Mouse (Mus musculus) stomach, embryonic 14.5 days (tissue): Measurements from ENCODE around the gene Junb. TPM values are rescaled to one million over a fixed set of nuclear protein-coding genes. Genes with fewer than 3 reads are reported as not detected.
A peak's percentile ranks its signal among the peaks of the same experiment; 100 is the strongest.

ENCODE experiments used
- ATAC-seq: fragments of 200-750 bp; cut with Nextera tagmentation; 2 replicates; pipeline ENCODE4 v1.8.0; 2017; ENCODE audit warnings: low read depth, moderate TSS enrichment; ENCODE audit not compliant: insufficient number of reproducible peaks, insufficient read depth, low FRiP score
- H3K27ac ChIP-seq: fragments of 300-500 bp; sonication (generic); 2 replicates; pipeline ENCODE4 v1.5.1; 2014; ENCODE audit warnings: mild to moderate bottlenecking, low read length, moderate library complexity, mixed read lengths
- H3K27me3 ChIP-seq: fragments of 300-500 bp; sonication (generic); 2 replicates; pipeline ENCODE4 v1.6.1; 2014; ENCODE audit warnings: low read length, control low read depth, mixed read lengths; ENCODE audit not compliant: control insufficient read depth, insufficient read depth
- H3K36me3 ChIP-seq: fragments of 300-500 bp; sonication (generic); 2 replicates; pipeline ENCODE4 v1.6.1; 2014; ENCODE audit warnings: mild to moderate bottlenecking, control low read depth, low read length, moderate library complexity, mixed read lengths; ENCODE audit not compliant: control insufficient read depth, insufficient read depth
- H3K4me1 ChIP-seq: fragments of 300-500 bp; sonication (generic); 2 replicates; pipeline ENCODE4 v1.6.1; 2014; ENCODE audit warnings: low read length, control low read depth, mixed read lengths; ENCODE audit not compliant: control insufficient read depth, insufficient read depth
- H3K4me2 ChIP-seq: fragments of 300-500 bp; sonication (generic); replicated peaks from 2 replicates; pipeline ENCODE4 v1.6.1; 2014; ENCODE audit warnings: low read depth, low read length, control low read depth
- H3K4me3 ChIP-seq: fragments of 300-500 bp; sonication (generic); 2 replicates; pipeline ENCODE4 v1.5.1; 2014; ENCODE audit warnings: low read depth, low read length, control low read depth
- H3K9ac ChIP-seq: fragments of 300-500 bp; sonication (generic); replicated peaks from 2 replicates; pipeline ENCODE4 v1.6.1; 2014; ENCODE audit warnings: low read depth, mild to moderate bottlenecking, control low read depth, low read length, moderate library complexity, mixed read lengths
- H3K9me3 ChIP-seq: fragments of 300-500 bp; sonication (generic); 2 replicates; pipeline ENCODE4 v1.6.1; 2016; ENCODE audit warnings: low read depth, low read length, control low read depth; ENCODE audit not compliant: control insufficient read depth
- WGBS: fragments of 180-500 bp; shearing (Covaris S2); extraction: QIAGEN DNeasy Blood & Tissue Kit; methylation state at CpG from one replicate; pipeline ENCODE4 v1.1.7; 2014; 5-methylcytosine and 5-hydroxymethylcytosine counted together
- polyA plus RNA-seq: library from polyadenylated mRNA; unstranded; fragments of >200 nt; fragmentation: Nextera tagmentation; extraction: Ambion mirVana; gene quantifications from 2 replicates; pipeline ENCODE4 v1.2.1, GENCODE M21; 2014

The Junb gene
- 16.9 and 23.4 TPM in 2 replicates for polyA plus RNA-seq

DNA sequence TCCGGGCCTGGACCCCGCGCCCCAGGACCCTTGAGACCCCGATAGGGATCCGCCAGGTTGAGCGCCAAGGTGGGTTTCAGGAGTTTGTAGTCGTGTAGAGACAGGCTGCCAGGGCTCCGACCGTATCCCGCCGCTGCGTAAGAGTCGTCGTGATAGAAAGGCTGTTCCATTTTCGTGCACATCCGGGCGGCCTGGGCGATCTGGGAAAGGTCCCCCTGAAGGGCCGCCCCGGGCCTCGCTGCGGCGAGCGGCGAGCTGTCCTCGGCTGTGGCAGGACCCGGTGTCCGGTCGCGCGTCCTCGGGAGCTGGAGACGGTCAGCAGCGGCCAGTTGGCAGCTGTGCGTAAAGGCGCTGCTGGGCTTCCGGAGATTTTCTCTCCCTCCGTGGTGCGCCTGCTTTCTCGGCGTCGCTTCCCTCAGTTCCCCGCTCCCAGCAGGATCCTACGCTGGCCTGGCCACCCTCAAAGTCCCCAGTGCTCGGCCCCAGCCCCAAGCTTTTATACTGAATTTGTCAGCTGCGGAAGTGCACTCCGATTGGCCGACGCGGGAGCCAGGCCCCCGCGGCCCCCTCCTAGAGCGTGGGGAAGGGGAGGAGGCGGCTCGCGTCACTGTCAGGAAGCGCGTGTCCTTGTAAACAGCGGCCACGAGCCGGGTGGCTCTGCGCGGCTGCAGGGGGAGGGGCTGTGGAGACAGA, at the start of gene Junb:
Gene Junb (minus strand): TSS at position 471 of the 693 bp plus-strand sequence.
- Histone ChIP-seq H3K4me3 (peak within 1 kb of the TSS; percentile 56), H3K27ac (peak within 1 kb of the TSS; percentile 89), H3K4me1 (peaks cover 54% of the 10 kb centered on the region), H3K4me2 (peak within 1 kb of the TSS; percentile 99), H3K9me3 (no peaks in the 10 kb centered on the region), H3K9ac (peak within 1 kb of the TSS; percentile 63), H3K27me3 (no peaks in the 10 kb centered on the region), H3K36me3 (peaks cover 5% of the 10 kb centered on the region; the same call in 1 of the 2 replicates)
- peak; percentile 66 for ATAC-seq
- WGBS = under 1% methylated on average over 60 of the region's 63 CpGs

DNA sequence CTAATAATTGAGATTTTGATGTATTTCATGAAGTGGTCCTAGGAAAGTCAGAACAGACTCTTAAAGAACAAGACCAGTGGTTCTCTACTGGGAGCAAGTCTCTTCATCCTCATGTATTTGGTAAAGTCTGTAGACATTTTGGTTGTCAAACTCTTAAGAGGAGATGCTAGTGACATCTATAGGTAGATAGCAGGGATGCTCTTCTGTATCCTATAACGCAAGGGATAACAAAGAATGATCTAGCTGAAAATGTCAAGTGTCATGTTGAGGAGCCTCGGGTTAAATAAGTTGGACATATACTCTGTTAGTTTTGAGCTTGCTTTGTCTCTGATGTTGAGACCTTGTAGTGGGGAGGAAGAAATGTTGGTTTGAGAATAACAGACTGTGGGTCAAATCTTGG, 49.4 kb upstream of the Junb start:
- Histone ChIP-seq H3K27ac (no peak overlapping the region), H3K27me3 (no peaks in the 10 kb centered on the region), H3K9me3 (no peaks in the 10 kb centered on the region), H3K9ac (peak overlapping the region; percentile 99), H3K4me1 (peaks cover 28% of the 10 kb centered on the region), H3K4me3 (peak overlapping the region; percentile 98), H3K36me3 (peaks cover 47% of the 10 kb centered on the region), H3K4me2 (peak overlapping the region; percentile 61)
- 18% methylated on average over 2 of the region's 2 CpGs for WGBS
- no peak for ATAC-seq

DNA sequence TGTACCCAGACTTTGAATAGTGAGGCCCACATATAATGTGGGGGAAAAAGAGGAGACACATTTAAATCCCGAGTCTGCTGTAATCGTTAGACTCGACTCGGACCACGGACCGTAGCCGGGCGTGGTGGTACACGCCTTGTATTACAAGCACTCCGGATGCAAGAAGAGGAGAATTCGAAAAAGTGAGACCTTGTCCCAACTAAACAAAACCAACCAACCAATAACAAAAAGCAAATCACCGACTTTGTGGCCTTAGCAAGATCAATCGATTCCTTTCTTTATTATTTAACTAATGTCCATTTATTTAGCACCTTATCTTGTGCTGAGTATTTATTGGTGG, 49.0 kb upstream of the Junb start:
- H3K27me3 ChIP-seq = no peaks in the 10 kb centered on the region
- H3K4me3 ChIP-seq = peak overlapping the region; percentile 98
- peak overlapping the region; percentile 99 for H3K9ac ChIP-seq
- no peak for ATAC-seq
- peak overlapping the region; percentile 61 for H3K4me2 ChIP-seq
- H3K36me3 ChIP-seq = peaks cover 43% of the 10 kb centered on the region
- peaks cover 28% of the 10 kb centered on the region for H3K4me1 ChIP-seq
- peak overlapping the region; percentile 83 for H3K27ac ChIP-seq
- WGBS = under 1% methylated on average over 13 of the region's 13 CpGs
- H3K9me3 ChIP-seq = no peaks in the 10 kb centered on the region

DNA sequence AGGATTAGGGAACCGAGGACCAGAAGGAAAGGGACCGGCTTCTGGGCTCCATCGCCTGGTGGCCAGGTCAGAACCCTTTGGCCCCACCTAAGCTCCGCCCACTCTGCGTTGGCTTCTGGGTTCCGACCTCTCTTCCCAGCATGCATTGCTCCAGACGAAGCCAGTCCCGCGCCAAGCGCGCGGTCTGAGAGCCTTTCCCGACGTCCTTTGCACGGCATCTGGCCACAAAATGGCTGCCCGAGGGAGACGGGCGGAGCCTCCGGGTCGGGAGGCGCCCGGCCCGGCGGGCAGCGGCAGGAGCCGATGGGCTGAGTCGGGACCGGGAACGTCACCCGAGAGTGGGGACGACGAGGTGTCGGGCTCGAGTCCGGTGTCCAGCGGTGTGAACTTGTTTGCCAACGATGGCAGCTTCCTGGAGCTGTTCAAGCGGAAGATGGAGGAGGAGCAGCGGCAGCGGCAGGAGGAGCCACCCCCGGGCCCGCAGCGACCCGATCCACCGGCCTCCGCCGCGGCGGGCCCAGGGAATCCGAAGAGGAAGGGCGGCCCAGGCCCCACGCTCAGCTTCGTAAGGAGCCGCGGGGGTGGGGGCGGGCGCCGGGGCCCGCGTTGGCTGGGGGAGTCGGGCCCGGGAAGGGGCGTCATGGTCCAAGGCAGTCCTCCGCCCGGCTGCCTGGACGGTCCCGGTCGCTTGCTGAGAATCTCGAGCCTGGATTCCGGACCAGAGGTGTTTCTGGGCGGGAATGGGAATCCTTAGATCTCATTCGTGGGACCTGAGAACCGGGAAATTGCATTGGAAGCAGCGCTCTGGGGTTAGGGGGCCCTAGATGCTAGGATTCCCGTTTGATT, 48.4 kb upstream of the Junb start, which contains the start of gene Trir:
Gene Trir (plus strand): TSS at position 154 of the 846 bp plus-strand sequence.
- H3K4me3 ChIP-seq = peak within 1 kb of the TSS; percentile 98
- H3K27me3 ChIP-seq = no peaks in the 10 kb centered on the region
- peaks cover 28% of the 10 kb centered on the region for H3K4me1 ChIP-seq
- H3K9me3 ChIP-seq = no peaks in the 10 kb centered on the region
- under 1% methylated on average over 69 of the region's 75 CpGs for WGBS
- H3K27ac ChIP-seq = peak within 1 kb of the TSS; percentile 83
- peaks cover 42% of the 10 kb centered on the region for H3K36me3 ChIP-seq
- H3K9ac ChIP-seq = peak within 1 kb of the TSS; percentile 99
- ATAC-seq = peak; percentile 87
- peak within 1 kb of the TSS; percentile 95 for H3K4me2 ChIP-seq

DNA sequence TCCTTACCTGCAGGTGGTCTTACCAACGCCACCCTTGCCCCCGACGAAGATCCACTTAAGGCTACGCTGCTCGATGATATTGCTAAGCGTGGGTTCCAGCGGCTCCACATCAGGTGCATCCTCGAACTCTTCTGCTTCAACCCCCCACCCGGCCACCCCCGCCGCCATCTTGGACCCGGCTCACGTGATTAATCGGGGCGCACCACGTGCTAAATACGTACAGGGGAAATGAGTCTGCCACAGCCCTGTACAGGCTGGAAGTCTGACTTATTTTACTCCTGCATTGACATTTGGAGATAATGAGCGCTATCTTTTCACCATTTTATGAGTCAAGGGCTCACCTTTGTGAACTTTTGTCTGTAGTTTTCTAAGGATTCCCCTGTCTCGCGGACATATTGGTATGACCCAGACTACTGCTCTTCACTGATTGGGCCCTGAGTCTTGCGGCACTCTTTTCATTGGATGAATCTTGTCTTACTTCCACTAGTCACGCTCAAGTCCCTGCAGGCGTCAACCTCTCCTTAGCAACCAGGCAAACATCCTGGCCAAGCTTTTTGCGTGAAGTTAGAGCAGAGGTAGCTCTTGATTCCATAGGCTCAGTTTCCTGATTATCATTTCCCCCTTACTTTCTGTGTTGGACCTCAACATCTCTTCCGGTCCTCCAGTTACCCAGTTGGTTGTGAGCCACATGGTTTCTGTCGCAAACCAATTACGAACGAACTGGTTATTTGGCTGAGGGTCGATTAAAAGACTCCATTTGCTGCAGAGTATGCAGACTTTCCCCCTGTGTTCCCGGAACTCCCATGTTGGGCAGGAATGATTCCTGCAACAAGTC, 46.8 kb upstream of the Junb start, which contains the start of gene Asna1:
Gene Asna1 (minus strand): TSS at position 184 of the 835 bp plus-strand sequence.
- H3K4me1 ChIP-seq = peaks cover 28% of the 10 kb centered on the region
- 5% methylated on average over 30 of the region's 30 CpGs for whole genome bisulfite sequencing
- no peaks in the 10 kb centered on the region for H3K27me3 ChIP-seq
- H3K36me3 ChIP-seq = peaks cover 39% of the 10 kb centered on the region
- ATAC-seq = peak; percentile 92
- no peaks in the 10 kb centered on the region for H3K9me3 ChIP-seq
- H3K27ac ChIP-seq = peak within 1 kb of the TSS; percentile 83
- peak within 1 kb of the TSS; percentile 98 for H3K4me3 ChIP-seq
- peak within 1 kb of the TSS; percentile 74 for H3K9ac ChIP-seq
- peak within 1 kb of the TSS; percentile 95 for H3K4me2 ChIP-seq

DNA sequence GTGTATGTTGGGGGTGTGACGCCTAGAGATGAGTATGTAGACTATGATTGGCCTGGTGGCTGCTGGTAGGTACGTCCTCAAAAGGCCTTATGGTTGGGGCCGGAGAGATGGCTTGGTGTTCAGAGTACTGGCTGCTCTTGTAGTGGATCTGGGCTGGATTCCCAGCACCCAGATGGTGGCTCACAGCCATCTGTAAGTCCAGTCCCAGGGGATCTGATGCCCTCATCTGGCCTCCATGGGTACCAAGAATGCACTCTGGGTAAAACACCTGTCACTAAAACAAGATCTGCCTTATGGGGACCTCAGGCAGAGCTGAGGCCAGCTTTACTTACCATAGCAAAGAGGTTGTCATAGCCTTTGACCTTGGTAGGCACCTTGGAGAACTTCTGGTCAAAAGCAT, 45.3 kb upstream of the Junb start:
- no peak for ATAC-seq
- Histone ChIP-seq H3K9ac (no peak overlapping the region), H3K27ac (no peak overlapping the region), H3K9me3 (no peaks in the 10 kb centered on the region), H3K27me3 (no peaks in the 10 kb centered on the region), H3K4me1 (peaks cover 24% of the 10 kb centered on the region), H3K4me2 (no peak overlapping the region), H3K36me3 (peaks cover 40% of the 10 kb centered on the region), H3K4me3 (no peak overlapping the region)
- WGBS = 97% methylated on average over 3 of the region's 3 CpGs

DNA sequence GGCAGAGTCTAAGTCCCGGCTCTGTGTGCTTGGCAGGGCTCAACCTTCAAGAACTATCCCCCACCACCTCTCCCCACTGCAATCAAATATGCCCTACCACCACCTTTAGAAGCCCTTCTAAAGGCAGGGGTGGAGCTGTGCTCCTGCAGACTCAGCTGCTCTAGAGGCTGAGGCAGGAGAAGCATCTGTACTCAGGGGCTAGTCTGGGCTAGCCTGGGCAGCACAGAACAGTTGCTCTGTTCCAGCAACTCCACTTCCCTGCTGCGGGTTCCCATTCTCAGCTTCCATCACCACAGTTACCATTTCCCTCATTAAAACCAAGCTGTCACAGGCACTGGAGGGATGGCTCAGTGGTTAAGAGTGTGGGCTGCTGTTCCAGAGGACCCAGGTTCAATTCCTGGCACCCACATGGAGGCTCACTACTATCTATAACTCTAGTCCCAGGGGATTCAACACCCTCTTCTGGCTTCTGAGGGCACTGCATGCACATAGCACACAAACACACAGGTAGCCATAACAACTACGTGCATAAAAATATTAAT, 43.1 kb upstream of the Junb start:
- Histone ChIP-seq H3K4me1 (peaks cover 15% of the 10 kb centered on the region), H3K4me2 (no peak overlapping the region), H3K4me3 (no peak overlapping the region), H3K27me3 (no peaks in the 10 kb centered on the region), H3K36me3 (peaks cover 48% of the 10 kb centered on the region), H3K9ac (no peak overlapping the region), H3K9me3 (no peaks in the 10 kb centered on the region), H3K27ac (no peak overlapping the region)
- 100% methylated on average over 3 of the region's 3 CpGs for WGBS
- ATAC-seq = no peak
